Mouse (Mus musculus): ENCODE measurements around the gene Esyt1. TPM values are rescaled to one million over a fixed set of nuclear protein-coding genes. Genes with fewer than 3 reads are reported as not detected.

Gene Esyt1
- polyA plus RNA-seq, 1 experiment from 2014 or later = 25.0 TPM

DNA sequence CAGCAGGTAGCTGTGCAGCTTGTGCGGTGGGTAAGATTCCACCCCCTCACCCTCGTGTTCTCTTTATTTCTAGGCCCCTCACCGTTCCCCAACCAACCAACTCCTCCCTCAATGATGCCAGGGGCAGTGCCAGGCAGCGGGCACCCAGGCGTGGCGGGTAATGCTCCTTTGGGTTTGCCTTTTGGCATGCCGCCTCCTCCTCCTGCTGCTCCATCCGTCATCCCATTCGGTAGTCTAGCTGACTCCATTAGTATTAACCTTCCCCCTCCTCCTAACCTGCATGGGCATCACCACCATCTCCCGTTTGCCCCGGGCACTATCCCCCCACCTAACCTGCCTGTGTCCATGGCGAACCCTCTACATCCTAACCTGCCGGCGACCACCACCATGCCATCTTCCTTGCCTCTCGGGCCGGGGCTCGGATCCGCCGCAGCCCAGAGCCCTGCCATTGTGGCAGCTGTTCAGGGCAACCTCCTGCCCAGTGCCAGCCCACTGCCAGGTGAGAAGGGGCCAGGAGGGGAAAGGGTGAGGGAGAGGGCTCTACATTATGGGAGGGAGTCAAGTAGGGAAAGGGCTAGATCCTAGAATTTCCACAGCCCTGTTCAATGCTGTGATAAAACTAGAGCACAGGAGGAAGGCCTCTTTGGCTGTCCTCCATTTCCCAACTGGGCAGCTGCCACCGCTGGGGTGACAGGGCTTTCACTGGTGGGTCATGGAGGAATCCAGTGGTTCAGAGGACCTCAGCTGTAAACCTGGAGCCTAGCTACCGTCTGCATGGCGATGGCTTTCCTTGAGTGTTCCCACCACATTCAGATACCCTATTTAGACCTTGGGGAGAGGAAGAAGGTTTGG lies 37.6 kb downstream of the Esyt1 start:
- ATAC-seq (ENCODE audit: insufficient number of reproducible peaks, low FRiP score) = no peak
- peaks cover 90% of the 10 kb centered on the region for H3K36me3 ChIP-seq
- H3K4me2 ChIP-seq = no peak overlapping the region
- H3K9ac ChIP-seq = no peak overlapping the region
- no peak overlapping the region for H3K27ac ChIP-seq (ENCODE audit: poor library complexity, severe bottlenecking)
- no peak overlapping the region for H3K4me3 ChIP-seq
- 91% methylated on average over 22 of the region's 22 CpGs for WGBS
- H3K4me1 ChIP-seq (replicated peaks) = peaks cover 32% of the 10 kb centered on the region
- H3K9me3 ChIP-seq (replicated peaks) = no peaks in the 10 kb centered on the region
- H3K27me3 ChIP-seq (replicated peaks) = no peaks in the 10 kb centered on the region

- H3K36me3 ChIP-seq = peaks cover 95% of the 10 kb centered on the region
- no peaks in the 10 kb centered on the region for H3K27me3 ChIP-seq (replicated peaks)
- H3K27ac ChIP-seq (ENCODE audit: poor library complexity, severe bottlenecking) = no peak overlapping the region
- peaks cover 21% of the 10 kb centered on the region for H3K4me1 ChIP-seq (replicated peaks)
- 77% methylated on average over 7 of the region's 7 CpGs for WGBS
- H3K4me2 ChIP-seq = no peak overlapping the region
- ATAC-seq (ENCODE audit: insufficient number of reproducible peaks, low FRiP score) = no peak
- H3K4me3 ChIP-seq = no peak overlapping the region
- no peak overlapping the region for H3K9ac ChIP-seq
- no peaks in the 10 kb centered on the region for H3K9me3 ChIP-seq (replicated peaks)
These were observed 39.3 kb downstream of the Esyt1 start for GRCm38 (mm10) chr10:128486370-128486769.

DNA sequence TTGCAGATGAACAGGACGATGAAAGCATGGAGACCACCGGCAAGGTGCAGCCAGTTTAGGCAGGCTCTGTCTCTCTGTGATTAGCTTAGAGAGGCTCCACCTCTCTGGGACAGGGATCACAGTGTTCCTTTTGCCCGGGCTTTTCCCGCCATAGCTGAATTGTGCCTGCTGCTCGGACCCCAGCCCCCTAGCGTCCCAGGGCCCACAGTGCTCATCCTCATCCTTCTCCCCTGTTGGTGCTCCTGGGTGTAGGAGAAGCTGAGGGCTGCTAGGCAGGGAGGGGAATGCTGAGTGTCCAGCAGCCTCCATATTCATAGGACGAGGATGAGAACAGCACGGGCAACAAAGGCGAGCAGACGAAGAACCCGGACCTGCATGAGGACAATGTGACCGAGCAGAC lies 51.3 kb downstream of the Esyt1 start:
- Histone ChIP-seq H3K4me1 (replicated peaks) (no peaks in the 10 kb centered on the region), H3K4me3 (no peak overlapping the region), H3K27me3 (replicated peaks) (no peaks in the 10 kb centered on the region), H3K9me3 (replicated peaks) (no peaks in the 10 kb centered on the region), H3K27ac (ENCODE audit: poor library complexity, severe bottlenecking) (no peak overlapping the region), H3K4me2 (no peak overlapping the region), H3K9ac (no peak overlapping the region), H3K36me3 (peaks cover 91% of the 10 kb centered on the region)
- 81% methylated on average over 12 of the region's 12 CpGs for WGBS
- no peak for ATAC-seq (ENCODE audit: insufficient number of reproducible peaks, low FRiP score)

DNA sequence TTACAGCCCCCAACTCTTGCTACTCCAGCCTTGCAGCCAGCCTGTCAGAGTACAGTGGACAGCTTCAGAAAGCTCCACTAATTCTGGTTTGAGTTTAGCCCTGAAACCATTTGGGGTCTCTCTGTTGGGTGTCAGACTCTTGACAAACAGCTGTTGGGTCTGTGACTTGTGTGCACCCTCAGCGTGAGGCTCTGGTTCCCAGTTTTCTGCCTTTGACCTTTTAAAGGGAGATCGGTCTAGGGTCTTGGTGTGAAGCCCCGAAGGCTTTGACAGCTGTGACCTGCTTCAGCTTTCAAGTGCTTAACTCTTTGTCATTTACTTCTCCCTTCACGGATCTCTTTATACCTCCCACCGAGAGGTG lies 65.4 kb downstream of the Esyt1 start:
- Histone ChIP-seq H3K4me3 (peak overlapping the region; percentile 96), H3K27me3 (replicated peaks) (no peaks in the 10 kb centered on the region), H3K4me2 (peak overlapping the region; percentile 75), H3K9ac (peak overlapping the region; percentile 95), H3K9me3 (replicated peaks) (no peaks in the 10 kb centered on the region), H3K4me1 (replicated peaks) (peaks cover 13% of the 10 kb centered on the region), H3K27ac (ENCODE audit: poor library complexity, severe bottlenecking) (peak overlapping the region; percentile 21; the same call in 1 of the 2 replicates), H3K36me3 (peaks cover 32% of the 10 kb centered on the region)
- no peak for ATAC-seq (ENCODE audit: insufficient number of reproducible peaks, low FRiP score)
- WGBS = 10% methylated on average over 5 of the region's 5 CpGs

Small RNAs within 50 kb of the gene (microRNA-seq; reads per million reads assigned to microRNA genes)
- not detected for gene Gm47275
- gene Mir6916 = not detected

Other genes starting within 250 kb of the Esyt1 start
- gene Il23a, start 227.1 kb downstream of the Esyt1 start, polyA plus RNA-seq (2016; fragmentation: Nextera tagmentation; extraction: Ambion mirVana) = 1.2 and 1.8 TPM in 2 replicates
- 30.0 and 31.7 TPM in 2 replicates for gene Pan2, start 222.5 kb downstream of the Esyt1 start, polyA plus RNA-seq (2016; fragmentation: Nextera tagmentation; extraction: Ambion mirVana)
- 201 and 209 TPM in 2 replicates for gene Cnpy2, start 203.4 kb downstream of the Esyt1 start, polyA plus RNA-seq (2016; fragmentation: Nextera tagmentation; extraction: Ambion mirVana)
- gene Cs, start 188.1 kb downstream of the Esyt1 start, polyA plus RNA-seq (2016; fragmentation: Nextera tagmentation; extraction: Ambion mirVana) = 418 and 430 TPM in 2 replicates
- 15.9 and 16.2 TPM in 2 replicates for gene Coq10a, start 156.9 kb downstream of the Esyt1 start, polyA plus RNA-seq (2016; fragmentation: Nextera tagmentation; extraction: Ambion mirVana)
- gene Ankrd52, start 148.8 kb downstream of the Esyt1 start, polyA plus RNA-seq (2016; fragmentation: Nextera tagmentation; extraction: Ambion mirVana) = 10.6 and 11.3 TPM in 2 replicates
- gene Slc39a5, start 124.6 kb downstream of the Esyt1 start, polyA plus RNA-seq (2016; fragmentation: Nextera tagmentation; extraction: Ambion mirVana) = 0.28 and 0.42 TPM in 2 replicates
- gene Nabp2, start 114.4 kb downstream of the Esyt1 start, polyA plus RNA-seq (2016; fragmentation: Nextera tagmentation; extraction: Ambion mirVana) = 57.3 and 57.9 TPM in 2 replicates
- gene Rnf41, start 114.2 kb downstream of the Esyt1 start, polyA plus RNA-seq (2016; fragmentation: Nextera tagmentation; extraction: Ambion mirVana) = 27.7 and 29.9 TPM in 2 replicates
- 83.3 and 86.9 TPM in 2 replicates for gene Smarcc2, start 66.6 kb downstream of the Esyt1 start, polyA plus RNA-seq (2016; fragmentation: Nextera tagmentation; extraction: Ambion mirVana)
- 1,237 and 1,275 TPM in 2 replicates for gene Myl6, start 31.7 kb downstream of the Esyt1 start, polyA plus RNA-seq (2016; fragmentation: Nextera tagmentation; extraction: Ambion mirVana)
- gene Myl6b, start 27.2 kb downstream of the Esyt1 start, polyA plus RNA-seq (2016; fragmentation: Nextera tagmentation; extraction: Ambion mirVana) = 3.0 and 4.0 TPM in 2 replicates
- 10.2 and 11.9 TPM in 2 replicates for gene Zc3h10, start 21.9 kb upstream of the Esyt1 start, polyA plus RNA-seq (2016; fragmentation: Nextera tagmentation; extraction: Ambion mirVana)
- 2,275 and 2,341 TPM in 2 replicates for gene Rpl41, start 23.4 kb upstream of the Esyt1 start, polyA plus RNA-seq (2016; fragmentation: Nextera tagmentation; extraction: Ambion mirVana)
- 132 and 136 TPM in 2 replicates for gene Pa2g4, start 40.1 kb upstream of the Esyt1 start, polyA plus RNA-seq (2016; fragmentation: Nextera tagmentation; extraction: Ambion mirVana)
- gene Erbb3, start 63.8 kb upstream of the Esyt1 start, polyA plus RNA-seq (2016; fragmentation: Nextera tagmentation; extraction: Ambion mirVana) = 7.5 and 7.6 TPM in 2 replicates
- 420 and 432 TPM in 2 replicates for gene Rps26, start 100.9 kb upstream of the Esyt1 start, polyA plus RNA-seq (2016; fragmentation: Nextera tagmentation; extraction: Ambion mirVana)
- 2.0 and 3.0 TPM in 2 replicates for gene Ikzf4, start 120.1 kb upstream of the Esyt1 start, polyA plus RNA-seq (2016; fragmentation: Nextera tagmentation; extraction: Ambion mirVana)
- gene Suox, start 148.2 kb upstream of the Esyt1 start, polyA plus RNA-seq (2016; fragmentation: Nextera tagmentation; extraction: Ambion mirVana) = 10.7 and 12.8 TPM in 2 replicates
- gene Rab5b, start 170.4 kb upstream of the Esyt1 start, polyA plus RNA-seq (2016; fragmentation: Nextera tagmentation; extraction: Ambion mirVana) = 71.3 and 72.9 TPM in 2 replicates
- 0.99 and 1.0 TPM in 2 replicates for gene Pmel, start 178.3 kb upstream of the Esyt1 start, polyA plus RNA-seq (2016; fragmentation: Nextera tagmentation; extraction: Ambion mirVana)
- gene Cdk2, start 179.2 kb upstream of the Esyt1 start, polyA plus RNA-seq (2016; fragmentation: Nextera tagmentation; extraction: Ambion mirVana) = 106 and 109 TPM in 2 replicates
- 4.4 TPM in 2 replicates for gene Dgka, start 219.0 kb upstream of the Esyt1 start, polyA plus RNA-seq (2016; fragmentation: Nextera tagmentation; extraction: Ambion mirVana)
- 23.1 and 24.0 TPM in 2 replicates for gene Pym1, start 222.0 kb upstream of the Esyt1 start, polyA plus RNA-seq (2016; fragmentation: Nextera tagmentation; extraction: Ambion mirVana)